Mouse (Mus musculus): ENCODE data around the gene Ugt1a6b. TPM values are rescaled to one million over a fixed set of nuclear protein-coding genes. Genes with fewer than 3 reads are reported as not detected.

Gene Ugt1a6b
- total RNA-seq, 2 experiments from 2014 or later = 0.49 to 2.1 TPM

DNA sequence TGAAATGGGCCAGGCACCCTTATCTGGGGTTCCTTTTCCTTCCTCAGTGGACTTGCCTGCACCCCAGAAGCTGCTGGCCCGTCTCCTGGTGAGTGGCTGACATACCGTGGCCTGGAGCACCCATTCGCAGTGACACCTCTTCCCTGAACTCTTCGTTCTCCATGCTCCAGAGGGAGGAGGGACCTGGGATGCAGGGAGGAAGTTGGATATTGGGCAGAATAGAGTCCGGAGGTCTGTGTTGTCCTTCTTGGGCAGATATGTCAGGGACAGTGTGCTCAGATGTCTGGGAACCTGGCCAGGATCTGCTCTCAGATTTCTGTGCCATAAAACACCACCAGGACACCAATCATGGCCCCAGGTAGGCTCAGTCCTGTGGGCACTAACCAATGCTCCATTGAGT is 137.0 kb downstream of the Ugt1a6b start:
- no peak for DNase-seq

DNA sequence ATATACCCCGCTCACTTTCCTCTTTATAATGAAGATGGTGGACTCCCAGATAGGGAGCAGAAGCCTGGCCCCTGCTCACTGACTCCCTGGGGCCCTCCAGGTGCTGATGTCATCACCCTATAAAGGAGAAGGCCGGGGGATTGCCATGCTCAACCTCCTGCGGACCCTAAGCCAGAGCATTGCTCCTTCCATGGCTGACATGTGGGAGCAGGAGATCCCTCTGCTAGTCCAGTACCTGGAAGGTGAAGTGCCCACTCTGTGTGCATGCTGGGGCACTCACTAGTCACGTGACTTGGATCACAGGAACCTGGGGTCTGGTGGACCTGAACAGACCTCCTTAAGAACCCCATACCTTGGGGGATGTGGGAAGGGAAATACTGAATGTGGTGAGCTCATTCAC is 137.5 kb downstream of the Ugt1a6b start:
- no peak for DNase-seq

DNA sequence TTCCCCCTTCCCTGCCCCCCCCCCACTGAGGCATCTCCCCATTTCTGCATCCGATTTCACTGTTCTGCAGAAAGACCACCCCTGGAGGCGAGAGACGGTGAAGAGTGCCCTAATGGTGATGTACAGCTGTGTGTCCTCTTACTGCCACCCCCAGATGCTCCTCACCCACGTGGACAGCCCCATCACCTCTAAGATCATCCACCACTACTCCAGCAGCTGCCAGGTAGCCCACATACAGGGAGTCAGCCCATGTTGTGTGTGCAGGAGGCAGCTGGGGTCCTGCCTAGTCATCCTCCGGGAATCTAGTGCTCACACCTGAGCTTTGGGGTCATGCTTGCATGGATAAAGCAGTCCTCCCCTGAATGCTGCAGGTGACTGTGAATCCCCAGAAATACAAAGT is 140.8 kb downstream of the Ugt1a6b start:
- no peak for DNase-seq

DNA sequence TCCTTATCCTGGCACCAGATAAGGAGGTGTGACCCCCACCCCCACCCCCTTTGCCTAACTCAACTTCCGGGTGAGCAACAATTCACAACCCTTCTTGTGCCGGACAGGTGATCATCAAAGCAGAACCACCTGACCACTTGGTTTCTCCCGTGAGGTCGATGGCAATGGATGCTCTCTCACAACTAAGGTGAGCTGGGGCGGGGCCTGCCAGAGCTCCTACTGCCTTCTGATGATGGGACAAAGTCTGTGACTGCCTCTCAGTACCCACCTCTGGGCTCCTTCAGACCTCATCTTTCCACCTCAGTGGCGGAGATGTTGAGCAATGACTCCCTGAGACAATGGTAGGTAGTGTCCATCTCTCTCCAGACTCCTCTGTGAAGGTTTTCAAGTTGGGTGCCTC is 142.8 kb downstream of the Ugt1a6b start:
- DNase-seq = no peak

DNA sequence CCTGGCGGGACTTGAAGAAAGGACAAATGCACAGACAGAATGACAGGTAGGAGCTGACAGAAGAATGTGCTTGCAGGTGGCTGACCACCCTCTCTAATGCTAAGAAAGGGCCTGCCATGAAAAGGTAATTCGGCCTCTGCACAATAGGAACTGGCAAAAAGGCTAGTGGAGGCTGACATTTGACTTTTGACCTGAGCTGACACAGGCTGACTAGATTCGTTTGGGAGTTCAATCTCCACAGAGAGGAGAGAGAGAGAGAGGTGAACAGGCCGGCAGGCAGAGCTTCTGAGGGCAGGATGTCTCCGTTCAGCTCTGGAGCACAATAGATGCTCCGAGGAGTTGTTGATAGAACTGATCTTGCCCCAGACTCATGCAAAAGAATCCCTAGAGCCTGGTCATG is 143.3 kb downstream of the Ugt1a6b start:
- no peak for DNase-seq

DNA sequence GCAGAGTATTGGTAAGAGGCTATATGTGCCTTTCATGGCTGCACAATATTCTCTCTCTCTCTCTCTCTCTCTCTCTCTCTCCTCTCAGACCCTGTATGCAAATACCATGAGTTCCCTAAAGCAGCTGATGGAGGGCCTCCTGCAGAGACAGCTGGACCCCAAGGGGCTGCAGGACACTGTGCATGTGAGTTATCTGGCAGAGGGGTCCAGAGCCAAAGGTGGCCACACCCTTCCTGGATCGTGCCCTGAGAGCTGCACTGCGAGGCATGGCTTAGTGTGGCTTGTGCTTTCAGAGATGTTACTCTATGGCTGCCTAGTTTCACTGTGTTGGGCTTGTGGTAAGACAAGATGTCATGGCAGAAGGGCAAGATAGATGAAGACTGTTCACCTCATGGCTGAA is 144.6 kb downstream of the Ugt1a6b start:
- no peak for DNase-seq

DNA sequence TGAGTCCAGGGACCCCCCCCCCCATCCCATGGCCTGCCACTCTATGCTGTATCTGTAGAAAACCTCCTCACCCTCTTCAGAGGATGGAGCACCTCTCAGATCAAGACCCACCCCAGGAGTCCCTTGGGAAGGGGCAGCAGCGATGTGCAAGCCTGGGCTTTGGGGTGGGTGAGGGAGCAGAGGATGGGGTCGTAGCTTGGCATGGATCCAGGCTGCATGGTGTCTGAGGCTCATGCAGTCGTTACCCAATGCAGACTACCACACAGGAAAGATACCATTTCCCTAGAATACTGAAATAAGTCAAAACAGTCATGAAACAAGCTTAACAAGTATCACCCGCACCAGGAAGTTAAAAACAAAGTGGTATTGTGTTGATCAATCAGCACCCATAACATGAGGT is 145.6 kb downstream of the Ugt1a6b start:
- DNase-seq = no peak

DNA sequence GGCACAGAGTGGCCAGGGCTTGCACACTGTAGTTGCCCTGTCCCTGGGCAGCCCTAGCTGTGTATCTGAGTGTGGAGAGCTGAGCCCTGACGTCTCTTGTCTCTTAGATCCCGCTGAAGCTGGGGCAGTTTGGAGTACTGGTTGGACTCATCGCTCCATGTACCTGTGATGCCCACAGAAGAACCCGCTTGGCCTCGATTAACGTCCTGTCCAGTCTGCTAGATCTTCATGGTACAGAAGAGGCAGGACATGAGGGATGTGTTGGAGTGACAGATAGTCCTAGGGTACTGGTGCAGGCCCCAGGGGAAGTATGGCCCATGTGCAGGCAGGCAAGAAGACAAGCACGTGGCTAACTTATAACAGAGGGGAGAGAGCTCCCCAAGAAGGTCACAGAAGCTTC is 146.5 kb downstream of the Ugt1a6b start:
- no peak for DNase-seq

DNA sequence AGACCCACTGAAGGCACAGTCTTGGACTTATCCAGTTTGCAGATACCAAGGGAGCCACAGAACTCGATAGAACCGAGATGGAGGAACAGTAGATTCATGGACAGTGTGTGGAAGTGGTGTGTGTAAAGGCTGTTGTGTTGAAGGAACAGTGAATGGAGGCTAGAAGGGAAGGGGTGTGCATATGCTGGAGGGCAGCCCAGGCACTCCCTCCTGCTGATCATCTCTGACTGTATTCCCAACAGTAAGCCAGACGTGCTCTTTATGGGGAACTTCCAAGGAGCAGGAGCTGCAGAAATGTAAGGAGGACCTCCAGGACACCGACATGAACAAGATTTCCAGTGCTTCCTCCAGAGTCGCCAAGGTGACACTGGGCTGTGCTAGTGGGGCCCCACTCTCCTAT is 147.0 kb downstream of the Ugt1a6b start:
- no peak for DNase-seq

DNA sequence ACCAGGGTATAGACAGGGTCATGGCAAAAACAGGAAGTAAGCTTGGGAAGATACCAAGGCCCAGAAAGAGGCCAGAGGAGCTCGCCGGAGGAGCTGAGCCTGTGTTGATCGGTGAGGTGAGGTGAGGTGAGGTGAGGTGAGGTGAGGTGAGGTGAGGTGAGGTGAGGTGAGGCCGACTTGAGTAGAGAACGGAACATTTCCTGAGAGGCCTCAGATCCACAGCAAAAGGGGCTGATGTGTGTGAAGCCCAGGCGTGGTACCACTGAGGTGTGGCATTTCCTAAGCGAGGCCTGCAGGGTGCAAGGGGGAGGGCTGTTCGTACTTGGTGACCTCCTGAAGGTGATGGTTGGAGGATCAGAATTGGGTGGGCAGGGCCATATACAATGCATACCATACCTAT is 150.1 kb downstream of the Ugt1a6b start:
- DNase-seq = no peak

DNA sequence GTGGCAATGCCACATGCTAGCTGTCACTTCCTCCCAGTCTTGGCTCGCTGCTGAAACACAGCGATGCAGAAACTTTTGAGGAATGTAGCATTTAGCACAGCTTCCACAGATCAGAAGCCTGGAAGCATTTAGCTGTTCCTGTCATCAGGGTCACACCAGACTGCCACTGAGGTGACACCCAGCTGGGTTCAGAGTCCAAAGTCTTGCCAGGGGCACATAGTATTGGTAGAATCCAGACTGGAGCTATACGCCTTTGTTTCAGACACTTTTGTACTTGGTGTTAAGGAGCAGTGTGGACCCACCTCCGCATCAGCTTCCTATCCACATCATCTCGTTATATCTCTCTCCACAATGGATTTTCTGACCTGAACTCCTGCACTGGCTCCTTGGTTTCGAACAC is 150.5 kb downstream of the Ugt1a6b start:
- DNase-seq = no peak

DNA sequence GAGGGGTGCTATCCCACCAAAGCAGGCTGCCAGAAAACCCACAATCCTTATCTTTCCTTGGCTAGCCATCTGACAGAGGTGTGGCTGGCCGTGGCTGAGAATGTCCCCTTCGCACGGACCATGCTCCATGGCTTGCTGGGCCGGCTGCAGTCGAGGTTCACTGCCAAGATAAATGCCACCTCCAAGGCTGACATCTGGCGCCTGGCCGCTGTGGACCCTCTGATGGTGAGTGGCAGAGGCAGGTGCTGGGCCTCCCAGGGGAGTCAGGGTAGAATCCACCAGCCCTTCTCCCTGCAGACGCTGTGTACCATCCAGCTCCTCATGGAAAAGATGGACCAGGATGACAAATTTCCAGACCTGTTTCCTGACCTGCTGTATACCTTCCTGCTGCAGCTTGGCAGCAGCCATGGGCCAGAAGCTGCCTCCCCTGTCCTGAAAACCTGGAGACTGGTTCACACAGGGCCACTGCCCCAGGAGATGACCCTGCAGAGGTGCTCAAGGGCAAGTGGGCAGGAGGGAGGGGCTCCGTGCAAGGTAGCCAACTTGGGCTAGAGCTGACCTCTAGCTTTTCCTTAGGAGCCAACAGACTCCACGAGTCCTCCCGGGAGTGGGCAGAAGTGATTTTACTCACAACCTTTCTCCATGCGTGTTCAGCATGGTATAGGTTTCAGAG is 151.9 kb downstream of the Ugt1a6b start:
- no peak for DNase-seq

DNA sequence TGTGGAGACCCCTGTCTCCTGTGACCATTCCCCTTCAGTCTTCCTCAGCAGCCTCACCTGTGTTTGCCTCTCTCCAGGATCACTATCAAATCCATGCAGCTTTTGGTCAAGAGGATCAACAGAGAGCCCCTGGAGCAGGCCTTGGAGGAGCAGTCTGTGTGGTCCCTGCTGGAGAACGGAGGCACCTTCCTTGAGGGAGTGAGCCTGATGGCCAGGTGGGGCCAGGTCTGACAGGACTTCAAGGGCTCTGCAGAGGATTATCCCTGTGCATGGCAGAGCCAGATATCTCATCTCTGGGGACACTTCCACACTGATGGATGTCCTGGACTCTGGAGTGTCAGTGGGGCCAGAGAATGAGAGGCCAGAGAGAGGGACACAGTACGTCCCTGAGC is 152.4 kb downstream of the Ugt1a6b start:
- no peak for DNase-seq

DNA sequence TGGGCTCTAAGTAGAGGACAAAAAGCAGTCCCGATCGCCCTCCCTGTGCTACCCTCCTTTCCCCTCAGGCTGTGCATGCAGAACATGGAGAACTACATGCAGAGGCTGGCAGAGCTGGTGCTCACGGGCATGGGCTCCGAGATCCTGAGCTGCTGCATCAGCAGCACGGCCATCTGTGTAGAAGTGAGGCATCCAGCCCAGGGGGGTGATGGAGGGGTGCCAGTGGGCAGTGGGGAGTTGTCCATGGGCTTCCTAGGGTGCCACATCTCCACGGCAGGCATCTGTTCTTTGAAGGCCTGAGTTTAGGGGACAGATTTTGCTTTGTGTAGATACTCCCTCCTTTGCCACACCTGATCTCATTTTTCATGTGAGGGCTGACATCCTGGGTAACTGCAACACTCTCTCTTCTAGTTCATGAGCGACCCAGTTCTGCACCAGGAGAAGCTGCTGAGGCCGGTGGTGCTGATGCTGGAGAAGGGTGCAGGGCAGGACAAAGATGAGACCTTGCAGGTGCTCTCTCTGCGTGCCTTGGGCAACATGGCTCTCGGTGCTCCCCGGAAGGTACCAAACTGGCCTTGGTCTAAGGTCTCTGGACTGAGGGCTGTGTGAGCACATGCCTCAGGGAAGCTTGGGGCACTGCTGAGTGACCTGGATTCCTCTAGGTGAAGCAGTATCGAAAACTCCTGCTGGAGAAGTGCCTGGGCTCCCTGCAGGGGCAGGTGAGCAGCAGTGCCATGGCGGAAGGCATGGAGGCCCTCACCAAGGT is 153.1 kb downstream of the Ugt1a6b start:
- DNase-seq = no peak

DNA sequence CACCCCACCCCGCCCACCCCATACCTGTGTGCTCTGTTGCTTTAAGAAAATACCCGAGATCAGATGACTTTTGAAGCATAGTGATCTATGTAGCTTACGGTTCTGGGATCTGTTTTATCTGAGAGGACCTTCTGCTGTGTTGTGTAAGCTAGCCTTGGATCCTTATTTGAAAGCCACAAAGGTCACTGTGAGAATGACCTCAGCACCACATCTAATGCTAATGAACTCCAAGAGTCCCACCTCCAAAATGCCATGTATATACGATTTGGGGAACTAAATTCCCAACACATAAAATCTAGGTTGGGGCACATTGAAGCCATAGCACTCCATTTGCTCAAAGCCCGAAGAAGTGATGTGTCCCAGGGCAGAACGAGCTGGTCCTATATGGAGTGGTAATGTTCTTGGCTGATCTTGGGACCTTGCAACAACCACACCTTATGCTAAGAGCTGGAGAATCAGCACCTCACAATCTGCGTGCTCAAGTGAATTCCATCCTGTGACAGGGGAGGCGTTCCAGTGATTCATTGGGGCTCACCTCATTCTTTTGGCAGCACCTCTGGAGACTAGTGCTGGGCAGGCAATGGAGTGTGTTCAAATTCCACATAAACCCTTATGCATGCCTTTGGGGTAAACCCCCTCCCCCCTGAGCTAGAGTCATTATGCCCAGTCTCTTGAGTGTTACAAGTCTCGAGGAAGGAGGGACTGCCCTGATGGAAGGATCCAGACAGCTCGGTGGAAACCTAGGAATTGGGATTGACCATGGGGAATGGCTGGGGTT is 154.0 kb downstream of the Ugt1a6b start:
- no peak for DNase-seq

DNA sequence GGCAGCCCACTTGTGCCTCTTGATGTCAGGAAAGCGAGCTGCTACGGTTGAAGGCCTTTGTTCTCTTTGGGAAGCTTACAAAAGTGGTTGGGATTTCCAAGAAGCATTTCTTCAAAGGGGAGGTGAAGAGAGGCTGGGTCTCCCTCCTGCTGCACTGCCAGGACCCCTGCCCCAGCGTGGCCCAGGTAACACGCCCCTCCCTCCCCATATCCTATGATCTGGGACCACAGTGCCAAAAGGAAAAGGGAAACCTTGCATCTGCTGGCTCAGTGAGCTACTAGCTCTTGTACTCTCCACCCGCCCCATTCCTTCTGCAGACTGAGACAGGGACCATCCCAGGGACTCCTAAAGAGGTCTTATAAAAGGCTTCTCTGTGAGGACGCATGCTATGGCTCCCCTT is 154.6 kb downstream of the Ugt1a6b start:
- DNase-seq = no peak

DNA sequence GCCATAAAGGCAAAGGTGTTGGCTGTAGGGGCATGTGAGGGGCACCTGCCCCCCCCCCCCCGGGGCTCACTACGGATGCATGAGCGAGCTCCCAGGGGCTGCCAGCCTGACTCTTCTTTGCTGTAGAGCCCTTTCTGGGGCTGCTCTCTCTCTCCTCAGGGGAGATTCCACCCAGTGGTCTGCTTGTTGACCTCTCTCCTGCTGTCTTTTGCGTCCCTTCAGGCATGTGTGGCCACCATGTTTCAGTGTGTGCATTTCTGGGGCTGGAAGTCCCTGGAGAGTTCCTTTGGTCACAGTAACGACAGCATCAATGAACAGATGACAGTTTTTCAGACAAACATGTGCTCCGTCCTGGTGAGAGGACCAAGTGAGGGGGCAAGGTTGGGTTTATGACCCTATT is 155.3 kb downstream of the Ugt1a6b start:
- DNase-seq = no peak

DNA sequence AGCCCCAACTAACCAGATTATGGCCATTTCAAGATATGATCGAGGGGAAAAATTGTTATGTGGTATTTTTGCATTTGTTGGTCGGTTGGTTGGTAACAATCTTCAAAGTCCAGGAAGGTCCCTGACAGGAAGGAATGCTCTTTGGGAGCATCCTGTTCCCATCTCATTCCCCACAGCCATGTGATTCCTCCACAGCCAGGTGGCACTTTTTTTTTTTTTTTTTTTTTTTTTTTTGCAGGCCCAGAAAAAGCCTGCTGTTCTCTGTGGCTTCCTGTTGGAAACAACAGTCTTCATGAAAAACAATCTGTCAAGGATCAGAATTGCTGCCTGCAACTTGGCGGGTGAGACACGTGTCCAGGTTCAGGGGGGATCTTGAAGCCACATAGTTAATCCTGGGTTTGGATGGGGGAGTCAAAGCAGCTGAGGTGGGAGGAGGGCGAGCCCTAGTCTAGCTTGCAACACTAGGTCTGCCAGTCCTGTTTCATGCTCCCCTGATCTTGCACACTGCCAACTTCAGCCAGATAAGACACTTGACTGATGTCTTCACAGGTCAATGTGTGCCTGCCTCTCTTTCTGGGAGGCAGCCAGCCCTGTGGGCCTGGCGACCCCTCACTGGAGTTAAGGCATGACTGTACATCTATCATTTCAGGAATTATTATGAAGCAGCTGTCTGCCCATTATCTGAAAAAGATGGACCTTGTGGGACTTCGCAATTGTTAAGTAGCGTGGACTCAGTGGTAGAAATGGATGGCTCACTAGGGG is 156.0 kb downstream of the Ugt1a6b start:
- no peak for DNase-seq

DNA sequence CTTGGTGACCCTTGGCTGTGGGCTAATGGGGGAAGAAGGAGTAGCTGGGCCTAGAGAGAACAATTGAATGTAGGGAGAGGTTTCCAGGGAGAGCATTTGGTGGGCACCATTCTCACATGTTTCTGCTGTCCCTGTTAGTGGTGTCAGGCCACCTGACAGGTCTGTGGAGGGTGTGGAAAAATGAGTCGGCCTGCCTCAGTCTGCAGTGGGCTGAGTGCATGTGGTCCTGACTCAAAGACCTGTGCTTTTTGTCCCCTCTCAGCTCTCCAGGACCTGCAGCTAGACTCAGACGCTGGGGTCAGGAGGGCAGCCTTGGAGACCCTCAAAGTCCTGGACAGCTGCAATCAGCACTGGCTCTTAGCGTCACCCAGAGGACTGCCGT is 156.6 kb downstream of the Ugt1a6b start:
- no peak for DNase-seq

DNA sequence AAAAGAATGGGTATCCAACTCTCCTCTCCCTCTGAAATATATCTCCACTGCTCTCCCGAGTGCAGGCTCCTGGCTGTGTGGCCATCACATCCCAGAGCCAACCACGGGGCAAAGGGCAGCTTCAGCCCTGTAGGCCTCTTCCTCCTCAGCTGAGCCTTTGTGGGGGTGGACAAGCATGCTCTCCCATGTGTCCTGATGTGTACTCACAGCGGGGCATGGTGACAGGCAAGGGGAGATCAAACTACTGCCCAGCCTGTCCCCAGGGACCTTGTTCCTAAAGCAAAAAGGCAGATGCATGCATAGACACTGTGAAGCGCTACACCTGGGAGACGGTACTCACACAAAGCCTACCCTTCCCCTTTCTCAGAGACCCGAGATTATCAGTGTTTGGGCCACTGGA is 157.1 kb downstream of the Ugt1a6b start:
- no peak for DNase-seq

DNA sequence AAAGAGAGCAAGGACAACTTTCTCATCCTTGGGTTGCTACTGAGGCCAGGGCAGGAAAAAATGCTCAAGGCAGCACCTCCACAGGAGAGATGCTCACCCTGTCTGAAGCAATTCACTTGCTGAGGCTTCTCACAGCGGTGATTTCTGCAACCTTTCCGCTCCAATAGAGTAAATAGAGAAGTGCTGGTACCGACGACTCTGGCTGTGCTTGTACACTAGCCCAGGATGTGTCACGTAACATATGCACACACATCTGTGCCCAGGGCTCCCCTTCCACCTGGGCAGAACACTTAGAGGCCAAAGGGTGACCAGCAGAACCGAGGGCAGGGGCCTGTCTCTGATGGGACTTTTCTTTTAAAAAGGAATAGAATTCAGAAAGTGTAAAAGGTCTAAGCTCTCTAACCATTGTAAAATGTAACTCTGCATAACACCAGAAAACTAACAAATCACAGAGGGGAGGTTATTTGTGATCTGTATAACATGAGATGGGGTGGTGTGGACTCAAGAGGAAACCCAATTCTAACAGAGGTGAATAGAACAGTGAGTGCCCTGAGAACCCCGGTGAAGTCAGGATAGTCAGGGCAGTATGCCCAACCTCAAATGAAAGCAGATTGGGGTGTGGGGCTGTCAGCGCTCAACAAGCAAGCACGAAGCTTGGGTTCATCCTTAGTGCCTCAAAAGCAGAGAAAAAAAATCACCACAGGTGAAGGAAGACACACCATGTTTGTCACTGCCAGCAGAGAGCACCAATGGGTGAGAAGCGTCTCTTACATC is 157.7 kb downstream of the Ugt1a6b start:
- DNase-seq = no peak

DNA sequence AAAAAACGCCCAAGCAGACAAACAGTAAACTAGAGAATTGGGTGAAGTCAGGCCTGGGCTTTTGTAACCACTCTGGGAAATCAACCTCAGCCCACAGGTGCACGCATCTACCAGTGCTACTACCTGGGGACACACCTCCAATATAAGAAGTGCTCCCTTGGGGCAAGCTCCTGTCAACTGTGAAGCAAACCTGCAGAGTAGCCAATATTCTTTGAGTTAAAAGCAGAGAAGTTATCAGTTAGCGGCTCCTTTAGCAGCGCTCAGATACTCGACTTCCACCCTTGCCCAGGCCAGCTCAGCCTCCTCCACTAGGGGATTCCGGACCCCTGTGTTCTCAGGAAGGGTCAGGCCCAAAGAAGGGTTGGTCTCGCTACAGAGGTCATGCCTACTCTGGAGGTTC is 158.7 kb downstream of the Ugt1a6b start:
- DNase-seq = no peak
